Mouse (Mus musculus): ENCODE data around the gene Gm11938. TPM values are rescaled to one million over a fixed set of nuclear protein-coding genes. Genes with fewer than 3 reads are reported as not detected.
"Not testable (repeated sequence)": the region's sequence is repeated elsewhere in the genome, so short reads cannot be mapped to it uniquely, and the experiment has no call there.

Gene Gm11938
- total and polyA plus RNA-seq, 2 experiments from 2014 or later: not detected

DNA sequence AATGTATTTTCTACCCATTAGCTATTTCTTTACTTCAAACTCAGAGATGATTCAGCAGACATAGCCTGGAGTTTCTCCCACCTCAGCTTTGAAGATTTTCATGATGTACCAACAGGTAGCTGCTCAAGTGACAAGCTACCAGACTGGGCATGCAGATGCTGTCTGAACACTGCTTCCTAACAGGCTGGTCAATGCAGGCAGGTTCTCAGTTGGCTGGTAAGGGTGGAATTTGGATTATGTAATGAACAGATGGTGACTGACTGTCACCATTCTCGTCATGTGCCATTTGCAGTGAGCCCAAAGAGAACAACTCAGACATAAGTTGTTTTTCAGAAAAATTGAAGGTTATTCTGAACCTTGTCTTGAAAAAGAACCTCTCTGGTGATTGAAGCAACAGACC lies 6.0 kb upstream of the Gm11938 start:
- 41% methylated on average over 1 of the region's 1 CpGs for WGBS
- peak; percentile 13 for DNase-seq
- no peak overlapping the region for H3K4me2 ChIP-seq (ENCODE audit: low read depth)
- H3K4me3 ChIP-seq (ENCODE audit: low read depth, low read length): no peak overlapping the region
- H3K9ac ChIP-seq: no peak overlapping the region
- no peak for ATAC-seq
- no peaks in the 10 kb centered on the region for H3K36me3 ChIP-seq (ENCODE audit: insufficient read depth)
- no peaks in the 10 kb centered on the region for H3K4me1 ChIP-seq (ENCODE audit: insufficient read depth)
- H3K27ac ChIP-seq (ENCODE audit: low read depth, low read length): no peak overlapping the region
- TF ChIP-seq CTCF (IDR thresholded peaks at IDR 0.05; ENCODE audit: low read depth): no peak
- no peaks in the 10 kb centered on the region for H3K27me3 ChIP-seq (ENCODE audit: insufficient read depth, low read length)
- no peaks in the 10 kb centered on the region for H3K9me3 ChIP-seq (ENCODE audit: low read length)

DNA sequence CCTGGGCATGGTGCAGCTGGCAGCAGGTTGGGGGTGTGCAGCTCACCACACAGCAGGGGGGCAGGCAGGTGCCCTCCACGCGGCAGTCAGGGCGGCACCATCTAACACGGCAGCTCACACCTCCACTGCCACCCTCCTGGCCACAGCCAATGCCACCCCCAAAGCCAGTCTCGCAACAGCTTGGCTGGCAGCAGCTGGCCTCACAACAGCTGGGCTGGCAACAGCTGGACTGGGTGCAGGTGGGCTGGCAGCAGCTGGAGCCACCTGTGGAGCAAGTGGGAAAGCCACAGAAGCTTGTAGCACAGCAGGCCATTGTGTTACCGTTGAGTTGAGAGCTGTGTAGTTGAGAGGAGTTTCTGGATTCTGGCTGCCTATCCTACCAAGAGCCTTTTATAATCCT lies 5.4 kb downstream of the Gm11938 start, which contains the start of gene Krtap9-3:
Gene Krtap9-3 (minus strand): TSS at position 364 of the 400 bp plus-strand sequence.
- H3K4me3 ChIP-seq (ENCODE audit: low read depth, low read length); H3K9me3 ChIP-seq (ENCODE audit: low read length); ATAC-seq; H3K27me3 ChIP-seq (ENCODE audit: insufficient read depth, low read length); H3K4me1 ChIP-seq (ENCODE audit: insufficient read depth); H3K4me2 ChIP-seq (ENCODE audit: low read depth); H3K9ac ChIP-seq; DNase-seq; H3K36me3 ChIP-seq (ENCODE audit: insufficient read depth); H3K27ac ChIP-seq (ENCODE audit: low read depth, low read length): not testable (repeated sequence)
- 80% methylated on average over 6 of the region's 6 CpGs for WGBS

DNA sequence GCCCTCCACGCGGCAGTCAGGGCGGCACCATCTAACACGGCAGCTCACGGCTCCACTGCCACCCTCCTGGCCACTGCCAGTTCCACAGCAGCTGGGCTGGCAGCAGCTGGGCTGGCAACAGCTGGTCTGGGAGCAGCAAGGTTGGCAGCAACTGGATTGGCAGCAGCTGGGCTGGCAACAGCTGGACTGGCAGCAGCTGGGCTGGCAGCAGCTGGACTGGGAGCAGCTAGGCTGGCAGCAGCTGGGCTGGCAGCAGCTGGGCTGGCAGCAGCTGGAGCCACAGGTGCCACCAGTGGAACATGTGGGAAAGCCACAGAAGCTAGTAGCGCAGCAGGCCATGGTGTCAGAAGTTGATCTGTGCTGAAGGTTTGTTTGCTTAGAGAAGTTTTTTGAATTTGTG lies 12.1 kb downstream of the Gm11938 start, which contains the start of gene Krtap1-3:
Gene Krtap1-3 (minus strand): TSS at position 359 of the 400 bp plus-strand sequence.
- no peaks in the 10 kb centered on the region for H3K36me3 ChIP-seq (ENCODE audit: insufficient read depth)
- no peak within 1 kb of the TSS for H3K4me2 ChIP-seq (ENCODE audit: low read depth)
- H3K9me3 ChIP-seq (ENCODE audit: low read length): no peaks in the 10 kb centered on the region
- DNase-seq: no peak
- no peaks in the 10 kb centered on the region for H3K27me3 ChIP-seq (ENCODE audit: insufficient read depth, low read length)
- H3K9ac ChIP-seq: no peak within 1 kb of the TSS
- no peaks in the 10 kb centered on the region for H3K4me1 ChIP-seq (ENCODE audit: insufficient read depth)
- TF ChIP-seq CTCF (IDR thresholded peaks at IDR 0.05; ENCODE audit: low read depth): no peak
- no peak for ATAC-seq
- 81% methylated on average over 6 of the region's 6 CpGs for WGBS
- H3K27ac ChIP-seq (ENCODE audit: low read depth, low read length): no peak within 1 kb of the TSS
- no peak within 1 kb of the TSS for H3K4me3 ChIP-seq (ENCODE audit: low read depth, low read length)

DNA sequence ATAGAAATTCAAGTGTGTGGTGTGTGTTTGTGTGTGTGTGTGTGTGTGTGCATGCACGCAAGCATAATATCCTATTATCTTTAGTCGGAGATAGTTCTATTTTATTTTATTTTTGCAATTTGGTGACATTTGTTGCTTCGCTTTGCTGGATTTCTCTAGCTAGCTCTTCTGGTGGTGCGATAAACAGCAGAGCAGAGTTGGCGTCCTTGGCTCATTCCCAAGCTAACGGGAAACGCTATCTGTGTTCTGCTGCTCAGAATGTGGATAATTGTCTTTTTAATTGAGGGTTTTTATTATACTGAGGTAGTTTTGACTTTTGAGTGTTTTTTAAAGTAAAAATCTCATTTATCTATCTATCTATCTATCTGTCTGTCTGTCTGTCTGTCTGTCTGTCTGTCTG lies 18.0 kb downstream of the Gm11938 start:
- peak; percentile 24 for DNase-seq
- Histone ChIP-seq H3K27ac (ENCODE audit: low read depth, low read length) (no peak overlapping the region), H3K36me3 (ENCODE audit: insufficient read depth) (no peaks in the 10 kb centered on the region), H3K4me2 (ENCODE audit: low read depth) (no peak overlapping the region), H3K27me3 (ENCODE audit: insufficient read depth, low read length) (no peaks in the 10 kb centered on the region), H3K4me1 (ENCODE audit: insufficient read depth) (no peaks in the 10 kb centered on the region), H3K9me3 (ENCODE audit: low read length) (no peaks in the 10 kb centered on the region), H3K4me3 (ENCODE audit: low read depth, low read length) (no peak overlapping the region), H3K9ac (no peak overlapping the region)
- TF ChIP-seq CTCF (IDR thresholded peaks at IDR 0.05; ENCODE audit: low read depth): no peak
- no peak for ATAC-seq
- WGBS: 59% methylated on average over 7 of the region's 7 CpGs

DNA sequence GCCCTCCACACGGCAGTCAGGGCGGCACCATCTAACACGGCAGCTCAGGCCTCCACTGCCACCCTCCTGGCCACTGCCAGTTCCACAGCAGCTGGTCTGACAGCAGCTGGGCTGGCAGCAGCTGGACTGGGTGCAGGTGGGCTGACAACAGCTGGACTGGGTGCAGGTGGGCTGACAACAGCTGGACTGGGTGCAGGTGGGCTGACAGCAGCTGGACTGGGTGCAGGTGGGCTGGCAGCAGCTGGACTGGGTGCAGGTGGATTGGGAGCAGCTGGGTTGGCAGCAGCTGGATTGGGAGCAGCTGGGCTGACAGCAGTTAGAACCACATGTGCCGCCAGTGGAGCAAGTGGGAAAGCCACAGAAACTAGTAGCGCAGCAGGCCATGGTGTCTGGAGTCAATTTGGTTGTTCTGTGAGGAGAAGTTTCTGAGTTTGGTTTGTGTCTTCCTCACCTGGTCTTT lies 19.8 kb downstream of the Gm11938 start, which contains the start of gene Krtap1-4:
Gene Krtap1-4 (minus strand): TSS at position 410 of the 460 bp plus-strand sequence.
- Histone ChIP-seq H3K4me3 (ENCODE audit: low read depth, low read length) (no peak within 1 kb of the TSS), H3K36me3 (ENCODE audit: insufficient read depth) (no peaks in the 10 kb centered on the region), H3K9ac (no peak within 1 kb of the TSS), H3K27me3 (ENCODE audit: insufficient read depth, low read length) (no peaks in the 10 kb centered on the region), H3K4me2 (ENCODE audit: low read depth) (no peak within 1 kb of the TSS), H3K9me3 (ENCODE audit: low read length) (no peaks in the 10 kb centered on the region), H3K27ac (ENCODE audit: low read depth, low read length) (no peak within 1 kb of the TSS), H3K4me1 (ENCODE audit: insufficient read depth) (no peaks in the 10 kb centered on the region)
- ATAC-seq (no peak), DNase-seq (no peak)
- 80% methylated on average over 5 of the region's 5 CpGs for WGBS
- TF ChIP-seq CTCF (IDR thresholded peaks at IDR 0.05; ENCODE audit: low read depth): no peak

DNA sequence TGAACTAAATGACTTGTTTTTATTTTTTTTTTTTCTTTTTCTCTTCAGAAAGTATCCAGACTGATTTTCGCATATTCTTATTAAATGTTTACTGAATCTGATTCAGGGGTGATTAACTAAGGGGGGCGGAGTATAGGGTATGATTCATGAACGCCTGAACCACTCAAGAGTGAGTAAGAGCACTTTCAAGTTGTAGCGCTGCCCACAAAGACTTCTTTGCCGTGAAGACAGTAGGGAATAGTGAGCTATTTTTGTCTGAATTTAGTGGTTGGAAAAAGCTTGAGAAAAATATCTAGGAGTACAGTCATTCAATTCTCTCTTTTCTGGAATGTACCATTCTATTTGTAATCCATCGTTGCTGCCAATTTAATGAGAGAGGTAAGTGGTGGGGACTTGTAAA lies 21.5 kb downstream of the Gm11938 start:
- Histone ChIP-seq H3K36me3 (ENCODE audit: insufficient read depth) (no peaks in the 10 kb centered on the region), H3K27me3 (ENCODE audit: insufficient read depth, low read length) (no peaks in the 10 kb centered on the region), H3K4me3 (ENCODE audit: low read depth, low read length) (no peak overlapping the region), H3K9me3 (ENCODE audit: low read length) (no peaks in the 10 kb centered on the region), H3K4me2 (ENCODE audit: low read depth) (no peak overlapping the region), H3K27ac (ENCODE audit: low read depth, low read length) (no peak overlapping the region), H3K4me1 (ENCODE audit: insufficient read depth) (no peaks in the 10 kb centered on the region), H3K9ac (no peak overlapping the region)
- DNase-seq: no peak
- 65% methylated on average over 6 of the region's 6 CpGs for WGBS
- ATAC-seq: no peak
- TF ChIP-seq CTCF (IDR thresholded peaks at IDR 0.05; ENCODE audit: low read depth): no peak

DNA sequence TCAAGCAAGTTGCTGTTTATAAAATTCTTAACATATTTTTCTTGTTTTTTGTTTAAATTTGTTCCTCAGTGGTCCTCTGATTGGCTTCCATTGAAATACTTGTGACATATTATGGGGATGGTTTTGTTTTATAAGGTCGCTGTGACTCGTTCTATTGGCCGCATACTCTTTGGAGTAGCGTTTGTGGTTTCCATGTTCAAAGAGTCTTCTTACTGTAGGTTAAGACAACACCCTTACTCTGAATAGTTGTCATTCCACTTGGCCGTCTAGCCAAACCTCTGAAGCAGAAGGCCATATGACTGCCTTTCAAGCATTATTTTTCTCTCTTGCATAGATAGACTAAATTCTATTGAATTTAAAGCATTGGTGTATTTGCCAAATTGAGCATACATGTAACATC lies 22.1 kb downstream of the Gm11938 start:
- whole genome bisulfite sequencing: 88% methylated on average over 5 of the region's 5 CpGs

More for the DNA sequence above, 22.1 kb downstream of the Gm11938 start:
- no peaks in the 10 kb centered on the region for H3K9me3 ChIP-seq (ENCODE audit: low read length)
- no peak for TF ChIP-seq CTCF (IDR thresholded peaks at IDR 0.05; ENCODE audit: low read depth)
- ATAC-seq (no peak), DNase-seq (no peak)
- no peak overlapping the region for H3K9ac ChIP-seq
- no peaks in the 10 kb centered on the region for H3K27me3 ChIP-seq (ENCODE audit: insufficient read depth, low read length)
- H3K4me3 ChIP-seq (ENCODE audit: low read depth, low read length): no peak overlapping the region
- no peaks in the 10 kb centered on the region for H3K4me1 ChIP-seq (ENCODE audit: insufficient read depth)
- H3K4me2 ChIP-seq (ENCODE audit: low read depth): no peak overlapping the region
- H3K27ac ChIP-seq (ENCODE audit: low read depth, low read length): no peak overlapping the region
- no peaks in the 10 kb centered on the region for H3K36me3 ChIP-seq (ENCODE audit: insufficient read depth)

Data from forebrain, postnatal 0 days (tissue).